Mouse (Mus musculus) lung, postnatal 10 days (tissue): ENCODE data around the gene Gm21776.
"Not testable (repeated sequence)": the region's sequence is repeated elsewhere in the genome, so short reads cannot be mapped to it uniquely, and the experiment has no call there.

ENCODE experiments used
- DNase-seq: peaks from one replicate; pipeline ENCODE4 v3.0.0; 2021

The Gm21776 gene

GRCm38 (mm10) chrY:76378362-76378761, at the start of gene Gm21776:
Gene Gm21776, plus strand, starts transcription at chrY:76378662.
- DNase-seq, result not testable (repeated sequence)
